Comparison of ENCODE assay signal across 26 mouse cellular contexts in the genomic region with DNA sequence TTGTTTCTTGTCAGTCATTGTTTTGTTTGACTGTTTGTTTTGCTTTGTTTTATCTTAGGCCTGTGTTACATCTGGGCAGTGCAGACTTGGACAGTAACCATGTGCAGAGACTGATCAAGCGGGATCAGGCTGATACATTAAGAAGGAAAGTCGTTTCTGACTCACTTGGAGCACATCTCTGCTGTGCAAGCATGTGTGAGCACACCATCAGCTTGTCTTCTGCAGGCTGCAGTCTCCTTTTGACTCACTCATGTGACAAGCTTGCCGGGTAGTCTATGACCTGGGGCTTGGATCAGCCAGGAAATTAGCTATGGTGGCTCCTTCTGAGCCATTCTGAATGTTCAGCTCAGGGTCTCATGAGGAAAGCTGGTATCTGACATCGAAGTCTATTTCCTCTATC. TPM values are rescaled to one million over a fixed set of nuclear protein-coding genes. Genes with fewer than 3 reads are reported as not detected.
DNase-seq lines count a peak whose midpoint lies in the region; ATAC-seq and TF ChIP-seq lines count a peak whose summit lies in the region.
"Had no signal": no experiment of that assay in that cellular context is flagged by ENCODE, and none has a peak within 500 bp of the region (broad histone marks: within the 10 kb centered on the region; RNA-seq: fewer than 3 reads in every experiment).

No protein-coding gene starts in this region.

- no peak overlapping the region for H3K27ac ChIP-seq in stomach, postnatal 0 days (replicated peaks)
- H3K27ac ChIP-seq: embryonic facial prominence, embryonic 13.5 days; embryonic facial prominence, embryonic 15.5 days; forebrain, embryonic 10.5 days; forebrain, embryonic 12.5 days had no signal

- no peaks in the 10 kb centered on the region for H3K36me3 ChIP-seq in stomach, postnatal 0 days (ENCODE audit: control insufficient read depth, insufficient read depth, low read length)
- H3K36me3 ChIP-seq: embryonic facial prominence, embryonic 13.5 days; embryonic facial prominence, embryonic 15.5 days; forebrain, embryonic 10.5 days; forebrain, embryonic 12.5 days had no signal

- WGBS in stomach, postnatal 0 days = 63% methylated on average over 4 of the region's 4 CpGs

- no peak overlapping the region for H3K9ac ChIP-seq in stomach, postnatal 0 days (ENCODE audit: low read length)
- H3K9ac ChIP-seq: embryonic facial prominence, embryonic 13.5 days; embryonic facial prominence, embryonic 15.5 days; forebrain, embryonic 12.5 days had no signal

- no peak overlapping the region for H3K4me2 ChIP-seq in stomach, postnatal 0 days (replicated peaks; ENCODE audit: low read depth)
- H3K4me2 ChIP-seq: embryonic facial prominence, embryonic 13.5 days; embryonic facial prominence, embryonic 15.5 days; forebrain, embryonic 12.5 days had no signal

- H3K4me1 ChIP-seq in stomach, postnatal 0 days (replicated peaks; ENCODE audit: control insufficient read depth, insufficient read depth) = no peaks in the 10 kb centered on the region
- H3K4me1 ChIP-seq: embryonic facial prominence, embryonic 13.5 days; embryonic facial prominence, embryonic 15.5 days; forebrain, embryonic 10.5 days; forebrain, embryonic 12.5 days had no signal

- peak; percentile 15 for DNase-seq in retina, postnatal 1 day
- no peak for DNase-seq in retina, embryonic 14.5 days (ENCODE audit: low spot score)
- DNase-seq in CD4-positive helper T cell, adult 2 months (ENCODE audit: low read depth, low spot score) = peak; percentile 7
- peak; percentile 34 for DNase-seq in Muller cell, postnatal 12 days (ENCODE audit: inconsistent ontology term)
- DNase-seq in stomach, postnatal 0 days (ENCODE audit: low spot score) = no peak
- no peak for DNase-seq in adipocyte (ENCODE audit: low spot score)
- DNase-seq: adrenal gland, adult 2 months; adrenal gland, postnatal 10 days; adrenal gland, postnatal 25 days; B cell, adult 2 months; cerebellum, adult 11 months; cerebellum, adult 8-10 months; cerebellum, adult 9-11 months; cerebellum, postnatal 14 days; cerebellum, postnatal 36 days; embryo, embryonic 11 days had no signal

- no peak overlapping the region for H3K4me3 ChIP-seq in stomach, postnatal 0 days (ENCODE audit: low read depth, low read length)
- H3K4me3 ChIP-seq: embryonic facial prominence, embryonic 13.5 days; embryonic facial prominence, embryonic 15.5 days; erythroblast, embryonic 14.5 days; forebrain, embryonic 10.5 days; forebrain, embryonic 12.5 days had no signal

- no peak for TF ChIP-seq EP300 in stomach, postnatal 0 days (optimal IDR thresholded peaks at IDR 0.05)

- ATAC-seq in stomach, postnatal 0 days (ENCODE audit: low FRiP score, low TSS enrichment) = no peak
- no peak for ATAC-seq in CD4-positive, CD25-positive, alpha-beta regulatory T cell, adult 4 months
- ATAC-seq: activated CD4-positive, CD25-positive, alpha-beta regulatory T cell, adult 4 months; forebrain, embryonic 14.5 days; forebrain, embryonic 16.5 days; Patski had no signal

- no peaks in the 10 kb centered on the region for H3K27me3 ChIP-seq in stomach, postnatal 0 days (ENCODE audit: control insufficient read depth, insufficient read depth, low read length)
- H3K27me3 ChIP-seq: embryonic facial prominence, embryonic 13.5 days; embryonic facial prominence, embryonic 15.5 days; forebrain, embryonic 12.5 days had no signal

- no peak for TF ChIP-seq CTCF in stomach, postnatal 0 days (IDR thresholded peaks at IDR 0.05; ENCODE audit: low read depth)

- H3K9me3 ChIP-seq in stomach, postnatal 0 days (ENCODE audit: control insufficient read depth, low read length) = no peaks in the 10 kb centered on the region
- H3K9me3 ChIP-seq: embryonic facial prominence, embryonic 13.5 days; embryonic facial prominence, embryonic 15.5 days; forebrain, embryonic 10.5 days; forebrain, embryonic 12.5 days had no signal

RNA-seq across cellular contexts. Expression of gene Amer2, which starts 32.5 kb away (rescaled TPM):
- 1.2 and 1.5 TPM in 2 replicates for polyA plus RNA-seq in stomach, postnatal 0 days (2015; fragmentation: Nextera tagmentation; extraction: Ambion mirVana)
- polyA plus RNA-seq in CD4-positive, CD25-positive, alpha-beta regulatory T cell, adult 4 months (2017; shearing (Covaris generic)) = not detected
- polyA plus RNA-seq: activated CD4-positive, CD25-positive, alpha-beta regulatory T cell, adult 4 months; erythroblast, embryonic 14.5 days had no signal

Comparison
In these comparisons a context has a peak if more than half of its experiments do, and no peak if none do; other contexts are left out.
1. DNase-seq: peak in retina, postnatal 1 day (single experiment), CD4-positive helper T cell, adult 2 months (single experiment) and Muller cell, postnatal 12 days (single experiment); none in retina, embryonic 14.5 days (single experiment), stomach, postnatal 0 days (single experiment) and adipocyte (single experiment).